Mouse (Mus musculus): ENCODE results near the gene Pomc. TPM values are rescaled to one million over a fixed set of nuclear protein-coding genes. Genes with fewer than 3 reads are reported as not detected.
"Not testable (repeated sequence)": the region's sequence is repeated elsewhere in the genome, so short reads cannot be mapped to it uniquely, and the experiment has no call there.

Gene Pomc
- polyA plus RNA-seq, 1 experiment from 2014 or later: 3.4 TPM

DNA sequence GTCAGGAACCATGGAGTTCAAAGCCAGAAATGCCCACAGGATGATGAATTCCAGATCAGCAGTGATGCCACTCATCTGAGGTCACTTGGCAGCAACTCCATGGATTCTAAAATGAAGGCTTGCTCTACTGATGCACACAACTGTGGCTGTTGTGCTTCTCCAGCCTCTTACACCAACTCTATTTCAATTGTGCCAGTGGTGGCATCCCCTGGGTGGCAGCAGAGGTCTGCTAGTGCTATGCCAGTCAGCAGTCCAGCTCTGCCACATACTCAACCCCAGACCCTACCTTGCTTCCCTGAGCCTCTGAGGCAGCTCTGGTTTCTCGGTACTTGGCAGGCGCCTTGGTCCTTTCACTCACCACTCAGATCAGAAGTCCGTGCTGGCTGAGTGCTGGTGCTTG lies 25.9 kb upstream of the Pomc start:
- H3K36me3 ChIP-seq: no peaks in the 10 kb centered on the region
- no peak overlapping the region for H3K4me3 ChIP-seq (replicated peaks)
- H3K4me2 ChIP-seq: no peak overlapping the region
- H3K9me3 ChIP-seq (replicated peaks): no peaks in the 10 kb centered on the region
- H3K4me1 ChIP-seq: no peaks in the 10 kb centered on the region
- ATAC-seq (replicated peaks; ENCODE audit: low FRiP score): no peak
- no peaks in the 10 kb centered on the region for H3K27me3 ChIP-seq
- 81% methylated on average over 3 of the region's 3 CpGs for WGBS
- no peak overlapping the region for H3K9ac ChIP-seq
- H3K27ac ChIP-seq: no peak overlapping the region

- H3K4me2 ChIP-seq; H3K36me3 ChIP-seq; ATAC-seq (replicated peaks; ENCODE audit: low FRiP score); H3K4me3 ChIP-seq (replicated peaks); H3K9ac ChIP-seq; H3K27me3 ChIP-seq; H3K27ac ChIP-seq; H3K9me3 ChIP-seq (replicated peaks); H3K4me1 ChIP-seq: not testable (repeated sequence)
- 90% methylated on average over 35 of the region's 47 CpGs for WGBS
Measured at GRCm38 (mm10) chr12:3930090-3930865, 24.5 kb upstream of the Pomc start.

- Histone ChIP-seq H3K4me1 (no peaks in the 10 kb centered on the region), H3K27me3 (no peaks in the 10 kb centered on the region), H3K4me2 (no peak overlapping the region), H3K9ac (no peak overlapping the region), H3K27ac (no peak overlapping the region), H3K4me3 (replicated peaks) (no peak overlapping the region), H3K9me3 (replicated peaks) (no peaks in the 10 kb centered on the region), H3K36me3 (no peaks in the 10 kb centered on the region)
- ATAC-seq (replicated peaks; ENCODE audit: low FRiP score): no peak
- 29% methylated on average over 11 of the region's 11 CpGs for WGBS
Measured at GRCm38 (mm10) chr12:3942026-3942425, 12.7 kb upstream of the Pomc start.

- no peak overlapping the region for H3K4me2 ChIP-seq
- H3K4me3 ChIP-seq (replicated peaks): no peak overlapping the region
- no peak for ATAC-seq (replicated peaks; ENCODE audit: low FRiP score)
- H3K27me3 ChIP-seq: no peaks in the 10 kb centered on the region
- H3K4me1 ChIP-seq: no peaks in the 10 kb centered on the region
- H3K9me3 ChIP-seq (replicated peaks): no peaks in the 10 kb centered on the region
- 47% methylated on average over 4 of the region's 4 CpGs for WGBS
- H3K27ac ChIP-seq: no peak overlapping the region
- H3K36me3 ChIP-seq: no peaks in the 10 kb centered on the region
- H3K9ac ChIP-seq: no peak overlapping the region
Measured at GRCm38 (mm10) chr12:3944454-3945073, 10.2 kb upstream of the Pomc start.

GRCm38 (mm10) chr12:3947503-3947902 lies 7.2 kb upstream of the Pomc start:
- no peak overlapping the region for H3K9ac ChIP-seq
- H3K4me2 ChIP-seq: no peak overlapping the region
- no peak overlapping the region for H3K4me3 ChIP-seq (replicated peaks)
- 58% methylated on average over 6 of the region's 6 CpGs for WGBS
- no peaks in the 10 kb centered on the region for H3K9me3 ChIP-seq (replicated peaks)
- no peak for ATAC-seq (replicated peaks; ENCODE audit: low FRiP score)
- no peaks in the 10 kb centered on the region for H3K27me3 ChIP-seq
- H3K36me3 ChIP-seq: no peaks in the 10 kb centered on the region
- H3K27ac ChIP-seq: no peak overlapping the region
- no peaks in the 10 kb centered on the region for H3K4me1 ChIP-seq

DNA sequence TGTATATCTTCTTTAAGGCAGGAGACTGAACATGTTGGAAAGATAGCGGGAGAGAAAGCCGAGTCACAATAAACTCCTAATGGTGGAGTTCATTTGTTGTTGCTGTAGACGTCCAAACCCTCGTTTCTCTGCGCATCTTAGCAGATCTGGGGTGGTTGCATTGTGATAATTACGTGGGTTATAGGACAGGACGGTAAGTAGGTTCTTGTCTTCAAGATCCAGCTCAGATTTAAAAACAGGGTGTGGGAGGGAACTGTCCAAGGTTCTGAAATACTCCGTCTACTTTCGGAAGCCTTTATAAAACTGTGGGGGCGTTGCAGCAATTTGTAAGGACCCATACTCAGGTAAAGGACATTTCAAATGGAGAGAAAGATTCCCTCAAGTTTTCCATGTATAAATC lies 620 bp downstream of the Pomc start:
- no peak overlapping the region for H3K4me3 ChIP-seq (replicated peaks)
- peaks cover 6% of the 10 kb centered on the region; the same call in 1 of the 2 replicates for H3K4me1 ChIP-seq
- H3K4me2 ChIP-seq: no peak overlapping the region
- H3K36me3 ChIP-seq: no peaks in the 10 kb centered on the region
- ATAC-seq (replicated peaks; ENCODE audit: low FRiP score): no peak
- no peak overlapping the region for H3K27ac ChIP-seq
- no peaks in the 10 kb centered on the region for H3K9me3 ChIP-seq (replicated peaks)
- 31% methylated on average over 10 of the region's 10 CpGs for WGBS
- H3K27me3 ChIP-seq: peaks cover 27% of the 10 kb centered on the region
- no peak overlapping the region for H3K9ac ChIP-seq

- H3K36me3 ChIP-seq: no peaks in the 10 kb centered on the region
- H3K9me3 ChIP-seq (replicated peaks): no peaks in the 10 kb centered on the region
- no peak overlapping the region for H3K4me2 ChIP-seq
- H3K9ac ChIP-seq: no peak overlapping the region
- no peak overlapping the region for H3K27ac ChIP-seq
- 13% methylated on average over 3 of the region's 3 CpGs for WGBS
- peaks cover 27% of the 10 kb centered on the region for H3K27me3 ChIP-seq
- no peak for ATAC-seq (replicated peaks; ENCODE audit: low FRiP score)
- H3K4me1 ChIP-seq: peaks cover 9% of the 10 kb centered on the region; the same call in 1 of the 2 replicates
- no peak overlapping the region for H3K4me3 ChIP-seq (replicated peaks)
Measured at GRCm38 (mm10) chr12:3956351-3956750, 1.6 kb downstream of the Pomc start.

DNA sequence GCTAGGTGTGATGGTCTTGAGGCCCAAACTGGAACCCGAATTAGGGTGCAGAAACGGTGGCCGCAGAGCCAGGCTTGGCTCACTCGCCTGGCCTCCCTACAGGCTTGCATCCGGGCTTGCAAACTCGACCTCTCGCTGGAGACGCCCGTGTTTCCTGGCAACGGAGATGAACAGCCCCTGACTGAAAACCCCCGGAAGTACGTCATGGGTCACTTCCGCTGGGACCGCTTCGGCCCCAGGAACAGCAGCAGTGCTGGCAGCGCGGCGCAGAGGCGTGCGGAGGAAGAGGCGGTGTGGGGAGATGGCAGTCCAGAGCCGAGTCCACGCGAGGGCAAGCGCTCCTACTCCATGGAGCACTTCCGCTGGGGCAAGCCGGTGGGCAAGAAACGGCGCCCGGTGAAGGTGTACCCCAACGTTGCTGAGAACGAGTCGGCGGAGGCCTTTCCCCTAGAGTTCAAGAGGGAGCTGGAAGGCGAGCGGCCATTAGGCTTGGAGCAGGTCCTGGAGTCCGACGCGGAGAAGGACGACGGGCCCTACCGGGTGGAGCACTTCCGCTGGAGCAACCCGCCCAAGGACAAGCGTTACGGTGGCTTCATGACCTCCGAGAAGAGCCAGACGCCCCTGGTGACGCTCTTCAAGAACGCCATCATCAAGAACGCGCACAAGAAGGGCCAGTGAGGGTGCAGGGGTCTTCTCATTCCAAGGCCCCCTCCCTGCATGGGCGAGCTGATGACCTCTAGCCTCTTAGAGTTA lies 5.2 kb downstream of the Pomc start:
- no peaks in the 10 kb centered on the region for H3K9me3 ChIP-seq (replicated peaks)
- H3K4me1 ChIP-seq: peaks cover 9% of the 10 kb centered on the region; the same call in 1 of the 2 replicates
- H3K9ac ChIP-seq: peak overlapping the region; percentile 51
- peak; percentile 96 for ATAC-seq (replicated peaks; ENCODE audit: low FRiP score)
- peak overlapping the region; percentile 84 for H3K27ac ChIP-seq
- peak overlapping the region; percentile 83 for H3K4me2 ChIP-seq
- H3K4me3 ChIP-seq (replicated peaks): peak overlapping the region; percentile 51
- no peaks in the 10 kb centered on the region for H3K36me3 ChIP-seq
- peaks cover 10% of the 10 kb centered on the region for H3K27me3 ChIP-seq
- 2% methylated on average over 53 of the region's 53 CpGs for WGBS

- H3K36me3 ChIP-seq: no peaks in the 10 kb centered on the region
- H3K4me2 ChIP-seq: peak overlapping the region; percentile 83
- peak overlapping the region; percentile 84; the same call in 1 of the 2 replicates for H3K27ac ChIP-seq
- peaks cover 4% of the 10 kb centered on the region for H3K27me3 ChIP-seq
- no peak overlapping the region for H3K9ac ChIP-seq
- H3K4me3 ChIP-seq (replicated peaks): peak overlapping the region; percentile 51
- no peaks in the 10 kb centered on the region for H3K9me3 ChIP-seq (replicated peaks)
- WGBS: 50% methylated on average over 4 of the region's 4 CpGs
- no peak for ATAC-seq (replicated peaks; ENCODE audit: low FRiP score)
- peaks cover 9% of the 10 kb centered on the region; the same call in 1 of the 2 replicates for H3K4me1 ChIP-seq
Measured at GRCm38 (mm10) chr12:3960553-3960952, 5.8 kb downstream of the Pomc start.

DNA sequence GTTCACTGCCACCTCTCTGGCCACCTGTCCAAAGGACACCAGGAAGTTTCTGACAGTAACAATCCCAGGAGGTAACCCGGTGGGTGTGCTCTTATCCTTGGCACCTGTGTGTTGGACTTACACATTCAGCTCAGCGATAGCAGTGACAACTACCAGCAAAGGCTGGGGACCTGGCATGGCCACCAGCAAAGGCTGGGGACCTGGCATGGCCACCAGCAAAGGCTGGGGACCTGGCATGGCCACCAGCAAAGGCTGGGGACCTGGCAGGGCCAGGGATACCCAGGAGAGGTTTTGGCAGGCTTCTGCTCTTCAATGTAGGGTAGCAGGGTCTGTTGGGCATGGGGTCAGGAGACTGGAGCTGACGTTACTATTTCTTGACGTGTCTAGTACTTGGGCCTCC lies 12.4 kb downstream of the Pomc start:
- H3K4me3 ChIP-seq (replicated peaks): no peak overlapping the region
- no peaks in the 10 kb centered on the region for H3K36me3 ChIP-seq
- no peaks in the 10 kb centered on the region for H3K27me3 ChIP-seq
- 83% methylated on average over 4 of the region's 4 CpGs for whole genome bisulfite sequencing
- H3K4me1 ChIP-seq: no peaks in the 10 kb centered on the region
- H3K9ac ChIP-seq: no peak overlapping the region
- no peak overlapping the region for H3K4me2 ChIP-seq
- no peak overlapping the region for H3K27ac ChIP-seq
- ATAC-seq (replicated peaks; ENCODE audit: low FRiP score): no peak
- H3K9me3 ChIP-seq (replicated peaks): no peaks in the 10 kb centered on the region

DNA sequence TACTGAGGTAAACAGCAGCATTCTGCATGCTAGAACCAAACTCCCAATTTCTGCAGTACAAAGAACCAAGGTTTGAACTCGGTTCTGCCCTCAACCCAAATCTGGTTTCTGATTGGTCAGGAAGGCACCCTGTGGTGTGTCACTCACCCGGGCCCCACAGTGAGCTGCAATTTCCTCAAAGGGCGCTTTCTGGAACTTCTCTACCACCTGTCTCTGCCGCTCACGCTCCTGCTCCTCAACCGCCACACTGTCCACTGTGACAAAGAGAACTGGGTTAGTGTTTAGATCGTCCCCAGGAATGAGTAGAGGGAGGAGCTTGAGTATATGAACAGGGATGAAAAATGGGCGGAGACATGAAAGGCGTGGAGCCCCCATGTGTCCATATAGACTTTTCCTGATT lies 13.6 kb downstream of the Pomc start:
- H3K36me3 ChIP-seq: no peaks in the 10 kb centered on the region
- no peaks in the 10 kb centered on the region for H3K9me3 ChIP-seq (replicated peaks)
- no peak overlapping the region for H3K4me3 ChIP-seq (replicated peaks)
- H3K4me1 ChIP-seq: no peaks in the 10 kb centered on the region
- no peak overlapping the region for H3K4me2 ChIP-seq
- no peak overlapping the region for H3K9ac ChIP-seq
- WGBS: 69% methylated on average over 9 of the region's 9 CpGs
- no peak overlapping the region for H3K27ac ChIP-seq
- ATAC-seq (replicated peaks; ENCODE audit: low FRiP score): no peak
- no peaks in the 10 kb centered on the region for H3K27me3 ChIP-seq

GRCm38 (mm10) chr12:3973169-3973568 lies 18.4 kb downstream of the Pomc start:
- H3K9me3 ChIP-seq (replicated peaks); H3K27me3 ChIP-seq; H3K27ac ChIP-seq; H3K36me3 ChIP-seq; ATAC-seq (replicated peaks; ENCODE audit: low FRiP score); H3K4me2 ChIP-seq; H3K9ac ChIP-seq; H3K4me3 ChIP-seq (replicated peaks); H3K4me1 ChIP-seq: not testable (repeated sequence)
- WGBS: 94% methylated on average over 6 of the region's 6 CpGs

Measured in kidney, embryonic 15.5 days (tissue).